Mouse (Mus musculus) cerebellum, adult 9-10 months (tissue): ENCODE measurements around the gene Gm17304.

Experiments
- DNase-seq: peaks from one replicate; pipeline ENCODE4 v3.0.0; 2022

Gene Gm17304

DNA sequence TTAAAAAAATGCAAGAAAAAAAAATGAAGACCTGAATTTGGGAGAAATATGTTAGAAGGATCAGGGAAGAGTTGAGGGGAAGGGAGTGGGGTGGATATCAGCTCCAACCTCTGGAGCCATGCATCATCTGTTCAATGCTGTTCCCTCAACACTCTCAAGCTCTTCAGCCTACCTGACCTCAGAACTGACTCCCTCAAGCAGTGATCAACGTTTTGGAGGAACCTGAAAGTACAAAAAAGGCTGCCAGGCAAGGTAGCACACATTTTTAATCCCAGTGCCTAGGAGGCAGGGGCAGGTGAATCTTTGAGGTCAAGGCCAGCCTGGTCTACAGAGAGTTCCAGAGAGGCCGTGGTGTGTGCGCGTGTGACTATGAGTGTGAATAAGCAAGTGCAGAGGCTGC is at the start of gene Gm17304:
Gene Gm17304 (plus strand): TSS at position 301 of the 400 bp plus-strand sequence.
- DNase-seq: no peak

DNA sequence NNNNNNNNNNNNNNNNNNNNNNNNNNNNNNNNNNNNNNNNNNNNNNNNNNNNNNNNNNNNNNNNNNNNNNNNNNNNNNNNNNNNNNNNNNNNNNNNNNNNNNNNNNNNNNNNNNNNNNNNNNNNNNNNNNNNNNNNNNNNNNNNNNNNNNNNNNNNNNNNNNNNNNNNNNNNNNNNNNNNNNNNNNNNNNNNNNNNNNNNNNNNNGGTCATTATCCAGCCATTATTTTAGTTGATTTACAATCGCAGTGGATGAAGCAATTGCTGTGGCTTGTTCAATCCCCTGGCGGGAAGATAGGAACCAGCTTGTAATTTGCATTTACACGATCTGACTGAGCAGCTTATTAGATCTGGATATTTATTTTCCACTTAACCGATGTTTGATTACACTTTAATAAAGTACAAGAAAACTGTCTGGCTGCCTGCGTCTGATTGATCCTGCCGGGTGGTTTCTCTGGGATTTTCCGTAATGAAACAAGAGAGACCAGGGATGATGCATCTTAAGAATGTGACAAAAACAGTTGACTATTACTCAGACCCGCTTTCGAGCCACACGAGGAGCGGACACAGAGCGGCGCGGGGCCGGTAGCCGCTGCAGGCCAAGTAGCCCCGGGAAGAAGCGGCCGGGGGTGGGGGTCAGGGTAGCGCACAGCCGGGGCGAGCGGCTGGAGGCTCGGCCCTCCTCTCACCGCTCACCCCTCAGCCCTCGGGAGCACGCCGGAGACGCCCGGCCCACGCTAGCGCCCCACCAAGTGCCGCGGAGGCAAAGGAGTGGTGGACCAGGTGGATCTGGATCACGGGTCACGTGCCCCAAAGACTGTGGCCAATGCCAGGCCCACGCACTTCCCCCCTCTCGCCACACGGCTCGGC is 48.0 kb upstream of the Gm17304 start:
- DNase-seq: peak; percentile 77

DNA sequence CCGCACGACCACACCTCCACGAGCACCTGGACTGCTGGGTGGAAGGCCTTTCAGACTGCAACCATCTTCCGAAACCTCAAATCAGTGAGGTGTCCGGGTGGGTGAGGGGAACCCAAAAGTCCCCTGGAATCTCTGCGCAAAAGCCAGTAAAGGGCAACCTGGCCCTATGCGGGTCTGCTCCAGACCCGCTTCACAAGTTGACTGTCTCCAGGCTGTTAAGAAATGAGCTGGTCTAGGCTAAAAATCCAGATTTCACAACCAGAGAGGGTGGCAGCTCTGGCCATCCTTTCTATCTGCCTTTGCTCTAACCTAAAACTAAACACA is 47.4 kb upstream of the Gm17304 start:
- no peak for DNase-seq

DNA sequence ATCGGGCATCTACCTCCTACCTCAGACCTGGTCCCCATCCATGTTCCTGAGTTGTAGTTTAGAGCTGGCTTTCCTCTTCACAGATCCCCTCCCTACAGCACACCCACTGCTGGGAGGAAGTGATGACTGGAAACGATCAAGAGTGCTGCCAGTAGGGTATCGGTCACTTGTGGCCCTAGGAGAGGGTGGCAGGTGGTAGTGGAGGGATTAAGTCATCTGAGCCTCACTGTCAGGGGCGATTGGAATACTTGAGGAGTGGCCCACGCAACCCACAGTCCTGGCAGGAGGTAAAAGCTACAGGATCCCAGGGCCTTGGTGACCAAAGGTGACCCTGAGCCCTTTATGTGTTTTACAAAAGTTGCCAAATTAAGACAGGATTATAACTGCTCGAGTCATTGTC is 42.9 kb upstream of the Gm17304 start:
- no peak for DNase-seq

DNA sequence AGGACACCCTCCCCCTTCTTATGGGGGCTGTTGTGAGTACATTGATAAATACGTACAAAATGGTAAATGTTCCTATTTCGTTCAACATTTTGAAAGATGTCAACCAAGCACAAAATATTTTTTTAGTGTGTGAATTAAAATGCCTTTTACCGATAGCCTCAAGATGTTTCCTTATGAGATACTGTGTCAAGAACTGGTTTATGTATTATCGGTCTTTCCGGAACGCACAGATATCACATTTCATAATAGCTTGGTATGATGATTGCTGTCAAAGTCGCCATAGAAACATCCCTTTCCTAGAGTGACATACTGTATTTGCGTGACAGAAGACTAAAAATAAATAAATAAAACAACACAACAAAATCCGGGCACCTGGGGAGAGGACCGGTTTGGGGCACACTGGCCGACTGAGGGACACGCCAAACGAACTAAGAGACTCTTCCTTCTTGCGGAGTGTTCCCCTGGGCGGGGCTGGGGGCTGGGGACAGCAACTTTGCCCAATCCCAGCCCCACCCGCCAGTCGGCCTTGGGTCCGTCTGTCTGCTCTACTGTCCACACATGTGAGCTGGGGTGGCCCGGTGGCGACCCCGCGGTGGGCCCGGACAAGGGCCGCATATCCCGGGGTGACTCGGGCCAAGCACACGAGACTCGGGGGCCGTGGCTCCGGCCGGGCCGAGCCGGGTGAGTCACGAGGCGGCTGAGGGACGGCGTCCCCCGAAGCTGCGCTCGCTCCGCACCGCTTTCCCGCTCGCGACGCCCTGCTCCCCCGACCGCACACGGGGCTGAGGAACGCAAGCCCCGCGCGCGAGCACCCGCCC is 34.9 kb upstream of the Gm17304 start:
- DNase-seq: peak; percentile 57

DNA sequence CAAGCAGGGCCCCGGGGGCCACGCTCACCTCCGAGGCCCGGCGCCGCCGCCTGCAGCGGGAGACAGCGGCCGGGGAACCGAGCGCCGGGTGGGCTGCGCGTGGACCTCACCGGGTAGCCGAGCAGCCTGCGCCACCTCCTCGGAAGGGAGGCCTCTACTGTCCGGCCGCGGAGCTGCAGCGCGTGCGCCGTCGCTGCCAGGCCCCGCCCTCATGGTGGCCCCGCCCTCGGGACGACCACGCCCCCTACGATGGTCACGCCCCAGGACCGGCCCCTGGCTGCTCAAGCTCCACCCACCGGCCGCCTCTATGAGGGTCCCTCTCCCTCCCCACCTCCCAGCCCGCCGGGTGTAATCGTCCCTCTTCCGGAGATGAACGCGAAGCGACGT is 34.3 kb upstream of the Gm17304 start:
- DNase-seq: peak; percentile 91

DNA sequence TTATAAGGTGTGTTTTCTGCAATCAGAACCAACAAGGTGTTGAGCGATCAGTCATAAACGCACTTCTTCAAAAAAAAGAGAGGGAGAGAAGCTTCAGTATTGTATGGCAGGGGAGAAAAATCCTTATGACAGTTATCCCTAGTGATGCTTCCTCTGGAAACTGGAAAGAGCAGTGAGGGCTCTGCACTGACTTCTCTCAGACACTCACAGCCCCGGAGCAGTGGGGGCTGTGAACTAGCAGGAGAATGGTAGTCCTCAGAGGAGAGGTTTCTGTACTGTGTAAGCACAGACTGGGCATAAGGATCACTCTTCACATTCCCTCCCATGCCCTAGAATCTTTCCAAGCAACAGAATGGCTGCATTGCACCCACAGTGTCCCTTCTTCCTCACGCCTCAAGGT is 33.8 kb upstream of the Gm17304 start:
- DNase-seq: no peak

DNA sequence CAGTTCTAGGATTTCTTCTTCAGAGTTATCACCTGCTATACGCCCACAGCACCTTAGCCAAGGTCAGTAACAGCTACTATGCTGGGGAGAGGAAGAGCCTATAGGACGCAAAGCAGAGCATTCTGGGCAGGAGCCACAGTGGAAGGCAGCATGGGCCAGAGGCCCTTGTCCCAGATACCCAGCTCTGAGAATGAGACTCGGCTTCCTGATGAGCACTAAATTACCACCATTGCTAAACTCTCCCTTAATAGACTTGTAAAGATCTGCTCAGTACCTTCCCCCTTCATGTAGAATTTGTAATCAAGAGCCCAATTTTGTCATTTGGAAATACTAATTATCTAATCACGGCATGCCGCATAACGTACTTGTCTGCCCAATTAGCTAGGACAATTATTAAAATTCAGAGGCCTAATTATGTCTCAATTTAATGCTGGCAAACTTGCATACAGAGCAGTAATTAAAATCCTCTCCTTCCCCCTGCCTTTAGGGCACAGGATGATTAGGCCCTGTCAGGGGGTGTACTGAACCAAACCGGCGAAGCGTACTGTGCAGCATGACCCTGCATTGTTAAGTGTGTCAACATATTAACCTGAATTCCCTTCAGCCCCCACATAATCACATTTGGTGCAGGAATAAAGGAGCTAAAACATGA is 31.5 kb upstream of the Gm17304 start:
- DNase-seq: no peak

DNA sequence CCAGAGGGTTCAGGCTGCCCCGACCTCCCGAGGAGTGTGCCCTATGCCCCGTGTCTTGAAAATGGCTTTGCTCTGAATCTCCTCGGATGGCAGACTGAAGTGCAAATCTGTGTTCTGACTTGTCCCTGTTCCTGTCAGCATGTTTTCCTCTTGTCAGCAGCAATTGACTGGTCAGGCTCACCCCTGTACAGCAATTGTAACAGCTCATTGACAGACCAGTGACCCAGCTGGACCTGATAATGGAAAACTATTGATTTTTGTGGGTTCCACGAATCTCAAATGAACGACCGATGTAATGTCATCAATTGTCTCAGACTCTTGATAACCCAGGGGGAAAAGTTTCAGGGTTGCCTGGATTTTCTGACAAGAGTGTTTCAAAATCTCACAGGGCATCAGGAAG is 28.0 kb upstream of the Gm17304 start:
- DNase-seq: no peak

DNA sequence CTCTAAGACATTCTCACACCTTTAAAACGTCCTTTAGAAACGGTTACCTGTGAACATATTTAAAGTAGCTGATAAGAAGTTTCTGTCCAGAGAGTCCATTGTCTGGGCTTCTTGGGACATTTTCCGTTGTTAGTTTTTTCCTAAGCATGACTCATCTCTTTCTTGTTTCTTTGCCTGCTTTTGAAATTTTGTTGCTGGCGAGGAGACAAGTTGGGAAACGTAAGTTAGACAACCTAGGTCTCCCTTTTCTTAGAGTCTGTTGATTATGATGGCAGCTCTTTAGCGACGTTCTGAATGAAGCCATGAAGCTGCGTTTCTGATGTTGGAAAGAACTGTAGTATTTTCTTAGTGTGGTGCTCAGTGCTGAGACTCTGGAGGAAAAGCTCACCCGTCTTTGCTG is 19.9 kb upstream of the Gm17304 start:
- no peak for DNase-seq

DNA sequence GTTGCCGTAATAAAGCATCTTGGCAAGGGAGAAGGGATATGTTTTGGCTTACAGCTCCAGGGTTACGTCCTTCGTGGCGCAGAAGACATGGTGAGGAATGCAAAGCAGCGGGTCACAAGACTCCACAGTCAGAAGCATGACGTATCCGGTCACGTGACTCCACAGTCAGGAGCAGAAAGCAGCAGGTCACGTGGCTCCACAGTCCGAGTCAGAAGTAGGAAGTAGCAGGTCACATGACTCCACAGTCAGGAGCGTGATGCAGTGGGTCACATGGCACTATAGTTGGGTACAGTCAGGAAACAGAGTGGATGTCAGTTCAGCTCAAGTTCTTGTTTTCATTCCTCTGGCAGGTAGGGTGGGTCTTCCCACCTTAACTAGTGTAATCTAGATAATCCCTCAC is 19.2 kb upstream of the Gm17304 start:
- no peak for DNase-seq

DNA sequence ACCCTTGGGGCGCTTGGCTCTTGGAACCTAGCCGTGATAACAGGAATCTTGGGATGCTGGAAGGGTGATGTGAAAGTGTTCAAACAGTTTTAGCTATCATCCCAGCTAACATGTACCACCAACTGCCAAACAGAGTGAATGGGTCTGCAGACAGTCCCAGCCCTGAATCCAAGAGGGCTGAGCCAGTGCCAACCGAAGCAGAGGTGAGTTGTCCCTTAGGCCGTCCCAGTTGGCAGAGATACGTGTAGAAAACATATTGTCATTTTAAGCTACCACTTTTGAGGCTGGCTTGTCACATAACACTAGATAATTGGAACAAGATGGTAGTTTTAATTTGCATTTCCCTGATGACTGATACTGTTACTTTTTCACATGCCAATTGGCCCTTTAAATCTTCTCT is 18.2 kb upstream of the Gm17304 start:
- no peak for DNase-seq

DNA sequence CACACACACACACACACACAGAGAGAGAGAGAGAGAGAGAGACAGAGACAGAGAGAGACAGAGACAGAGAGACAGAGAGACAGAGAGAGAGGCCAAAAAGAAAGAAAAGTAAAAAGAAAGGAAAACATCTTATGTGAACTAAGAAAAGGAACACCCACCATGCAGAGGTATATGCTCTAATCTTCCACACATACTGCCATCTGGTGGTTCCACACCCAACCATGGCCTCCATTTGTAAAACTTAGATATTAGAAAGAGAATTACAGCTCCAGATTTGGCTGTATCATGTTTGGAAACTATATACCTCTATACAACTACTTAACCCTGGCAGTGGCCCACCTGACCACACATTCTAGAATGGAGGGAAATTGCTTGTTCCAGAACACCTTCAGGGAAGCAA is 14.5 kb upstream of the Gm17304 start:
- no peak for DNase-seq

DNA sequence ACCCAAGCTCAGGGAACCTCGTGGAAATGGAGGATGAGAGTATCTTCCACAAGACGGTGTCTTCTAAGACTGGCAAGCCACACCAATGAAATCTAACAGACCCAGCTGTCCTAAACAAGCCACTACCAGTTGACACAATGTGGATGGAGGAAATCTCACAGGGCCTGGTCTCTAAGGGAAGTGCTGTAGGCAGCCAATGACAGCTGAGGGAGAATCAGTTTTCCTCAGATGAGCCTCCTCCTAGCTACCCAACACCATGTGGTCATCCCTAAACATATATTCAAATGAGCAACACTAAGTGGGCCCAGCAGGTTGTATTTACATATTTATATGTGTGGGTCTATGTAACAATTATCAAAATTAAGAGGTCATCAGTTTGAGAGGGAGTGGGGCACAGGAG is 11.4 kb upstream of the Gm17304 start:
- DNase-seq: no peak

DNA sequence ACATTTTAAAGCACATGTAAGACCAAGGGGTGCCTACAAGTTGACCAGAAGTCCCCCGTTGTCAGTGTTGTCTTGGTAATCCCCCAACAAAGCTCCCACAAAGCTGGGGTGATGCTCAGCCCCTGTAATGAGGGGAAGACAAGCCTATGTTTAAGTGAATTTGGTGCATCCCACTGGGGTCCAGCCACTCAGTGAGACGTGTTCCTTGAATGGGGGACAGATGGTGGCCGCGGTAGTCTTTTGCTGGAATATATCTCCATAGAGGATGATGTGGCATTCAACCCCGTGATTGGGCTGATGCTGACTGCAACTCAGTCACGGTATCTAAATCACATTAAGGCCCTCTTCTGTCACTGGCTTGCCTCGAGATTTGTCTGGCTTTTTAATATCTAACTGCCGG is 9.4 kb upstream of the Gm17304 start:
- DNase-seq: no peak

DNA sequence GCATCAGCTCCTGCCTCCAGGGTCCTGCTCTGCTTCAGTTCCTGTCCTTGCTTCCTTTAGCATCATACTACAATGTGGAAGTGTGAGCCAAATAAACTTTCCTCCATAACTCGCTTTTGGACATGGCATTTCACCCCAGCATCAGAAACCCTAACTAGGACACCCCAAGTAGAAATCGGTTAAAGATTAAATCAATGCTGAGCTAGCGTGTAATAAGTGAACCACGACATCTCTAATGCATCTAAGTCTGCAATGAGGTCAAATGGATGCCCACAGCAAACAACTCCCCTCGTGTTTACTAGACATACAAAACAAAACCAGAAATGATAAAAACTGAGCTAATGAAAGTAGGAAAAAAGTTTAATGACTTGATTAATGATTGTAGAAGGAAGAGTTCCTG is 4.5 kb upstream of the Gm17304 start:
- no peak for DNase-seq

DNA sequence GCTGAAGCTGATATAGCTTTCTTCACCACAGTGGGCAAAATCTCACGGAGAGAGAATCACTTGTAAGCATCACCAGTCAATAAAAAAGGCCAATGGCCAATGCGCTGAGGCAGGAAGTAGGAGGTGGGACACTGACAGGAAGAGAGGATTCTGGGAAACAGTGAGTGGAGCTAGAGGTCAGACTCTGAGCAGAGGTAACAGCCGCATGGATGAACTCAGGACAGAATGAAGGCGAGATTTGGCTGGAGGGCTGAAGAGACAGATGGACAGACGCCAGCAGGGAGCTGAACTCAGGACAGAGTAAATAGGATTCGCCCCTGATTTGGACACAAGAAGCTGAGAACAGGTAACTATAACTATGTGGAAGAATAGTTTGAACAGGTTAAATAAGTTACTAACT is 3.8 kb upstream of the Gm17304 start:
- peak; percentile 45 for DNase-seq

DNA sequence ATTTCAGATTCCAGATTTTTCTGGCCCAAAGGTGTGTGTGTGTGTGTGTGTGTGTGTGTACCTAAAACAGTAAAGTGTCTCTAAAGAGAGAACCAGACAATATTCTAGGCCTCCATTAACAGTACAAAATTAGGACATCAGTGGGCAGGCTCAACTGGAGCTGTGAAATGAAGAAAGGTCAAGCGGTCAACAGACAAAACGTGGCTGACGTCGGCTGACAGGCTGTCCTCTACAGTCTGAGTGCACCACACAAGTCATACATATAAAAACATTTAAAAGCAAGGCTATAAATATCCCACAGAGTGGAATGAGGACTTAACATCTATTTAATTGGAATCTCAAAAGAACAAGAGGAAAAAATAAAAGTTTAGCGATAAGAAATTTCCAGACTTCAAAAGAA is 1.8 kb upstream of the Gm17304 start:
- DNase-seq: no peak

DNA sequence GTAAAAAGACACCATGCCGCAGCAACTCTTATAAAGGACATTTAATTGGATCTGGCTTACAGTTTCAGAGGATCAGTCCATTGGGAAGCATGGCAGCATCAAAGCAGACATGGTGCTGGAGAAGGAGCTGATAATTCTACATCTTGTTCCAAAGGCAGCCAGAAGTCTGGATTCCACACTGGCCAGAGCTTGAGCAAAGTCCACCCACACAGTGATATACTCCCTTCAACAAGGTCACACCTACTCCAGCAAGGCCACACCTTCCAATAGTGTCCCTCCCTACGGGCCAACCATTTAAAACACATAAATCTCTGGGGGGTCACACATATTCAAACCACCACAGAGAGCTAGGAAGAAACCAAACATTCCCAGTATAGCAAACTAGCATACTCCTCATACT is 3.3 kb downstream of the Gm17304 start:
- no peak for DNase-seq

DNA sequence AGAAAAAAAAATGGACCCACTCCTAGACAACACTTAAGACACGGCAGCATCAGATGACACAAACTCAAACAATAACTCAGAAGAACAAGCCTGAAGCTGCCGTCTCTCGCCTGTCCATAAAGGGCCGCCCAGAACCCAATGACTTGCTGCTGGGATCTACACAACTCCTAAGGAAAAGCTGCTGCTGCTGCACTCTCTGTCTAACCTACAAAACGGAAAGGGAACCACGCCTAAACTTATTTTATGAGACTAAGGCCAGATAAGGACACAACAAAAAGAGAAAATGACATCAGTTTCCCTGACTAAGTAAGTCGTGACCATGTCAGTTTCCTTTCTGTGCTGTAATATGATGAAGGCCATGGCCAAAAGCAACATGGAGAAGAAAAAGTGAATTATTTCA is 5.7 kb downstream of the Gm17304 start:
- no peak for DNase-seq

DNA sequence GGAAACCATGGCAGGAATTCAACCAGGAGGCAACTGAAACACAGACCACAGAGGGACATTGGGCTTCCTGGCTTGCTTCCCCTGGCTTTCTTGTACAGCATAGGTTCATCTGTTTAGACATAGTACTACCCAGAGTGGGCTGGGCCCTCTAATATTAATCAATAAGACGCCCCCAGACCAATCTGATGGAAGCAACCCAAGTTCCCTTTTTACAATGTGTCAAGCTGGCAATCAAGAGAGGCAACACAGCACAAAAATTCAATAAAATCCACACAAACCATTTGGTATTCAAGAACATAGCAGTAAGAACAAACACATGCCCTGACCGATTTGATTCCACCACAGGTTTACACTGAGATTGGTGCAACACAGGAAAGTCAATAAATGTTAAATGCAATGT is 6.1 kb downstream of the Gm17304 start:
- DNase-seq: no peak

DNA sequence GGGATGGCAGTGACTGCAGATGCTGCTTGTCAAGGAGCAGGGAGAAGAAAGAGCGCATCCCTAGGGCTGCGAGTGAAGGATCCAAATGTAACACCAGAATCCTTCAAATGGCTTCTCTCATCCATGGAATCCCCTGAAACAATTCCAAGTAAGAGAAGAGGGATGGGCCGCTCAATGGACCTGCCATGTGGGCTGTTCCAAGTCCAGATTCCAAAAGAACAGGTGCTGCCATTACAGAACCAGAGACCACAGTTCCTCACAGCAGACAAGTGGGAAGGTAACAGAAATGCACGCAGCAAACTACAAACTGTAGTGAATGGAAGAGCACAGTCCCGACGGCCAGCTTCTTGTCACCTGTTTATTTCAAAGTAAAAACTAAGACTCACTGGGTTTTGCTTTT is 11.5 kb downstream of the Gm17304 start:
- DNase-seq: no peak

DNA sequence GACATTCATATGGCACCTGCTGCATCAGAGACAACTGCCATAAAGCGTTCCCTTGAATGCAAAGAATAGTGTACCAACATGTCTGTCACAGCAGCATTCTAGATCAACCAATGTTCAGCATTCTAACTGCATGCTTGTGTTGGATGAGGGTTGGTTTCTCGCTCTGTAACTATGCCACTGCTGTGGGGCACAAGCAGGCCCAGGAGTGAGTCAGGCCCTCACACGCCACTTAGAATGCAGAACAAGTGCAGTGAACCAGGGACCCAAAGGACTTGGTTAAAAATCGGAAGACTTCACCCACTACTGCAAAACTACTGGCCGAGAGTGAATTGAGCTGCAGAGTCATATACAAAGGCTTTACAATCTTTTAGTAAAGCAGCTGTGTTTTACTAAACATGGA is 13.3 kb downstream of the Gm17304 start:
- no peak for DNase-seq

DNA sequence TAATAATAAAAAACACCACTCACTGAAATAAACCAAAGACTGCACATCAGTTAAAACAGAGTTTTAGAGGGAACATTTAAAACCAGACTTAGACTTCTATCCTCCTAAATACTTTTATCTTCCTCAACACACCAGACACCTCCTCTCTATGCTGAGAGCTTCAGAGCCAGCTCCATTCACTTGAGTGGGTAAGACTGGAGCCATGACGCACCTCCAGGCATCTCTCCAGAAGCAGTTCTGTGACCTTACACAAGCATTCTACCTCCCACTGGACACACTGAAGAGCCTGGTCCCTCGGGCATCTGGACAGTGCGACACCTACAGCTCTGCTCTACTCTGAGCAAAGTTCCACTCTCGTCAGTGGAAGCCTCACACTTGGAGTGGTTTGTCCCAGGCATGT is 14.4 kb downstream of the Gm17304 start:
- no peak for DNase-seq
